Mouse (Mus musculus) lung, postnatal 36 days (tissue): ENCODE data around the gene Uhrf1.

Source experiments
- DNase-seq: peaks from one replicate; pipeline ENCODE4 v3.0.0; 2022; ENCODE audit warnings: mixed read lengths

Uhrf1 gene

DNA sequence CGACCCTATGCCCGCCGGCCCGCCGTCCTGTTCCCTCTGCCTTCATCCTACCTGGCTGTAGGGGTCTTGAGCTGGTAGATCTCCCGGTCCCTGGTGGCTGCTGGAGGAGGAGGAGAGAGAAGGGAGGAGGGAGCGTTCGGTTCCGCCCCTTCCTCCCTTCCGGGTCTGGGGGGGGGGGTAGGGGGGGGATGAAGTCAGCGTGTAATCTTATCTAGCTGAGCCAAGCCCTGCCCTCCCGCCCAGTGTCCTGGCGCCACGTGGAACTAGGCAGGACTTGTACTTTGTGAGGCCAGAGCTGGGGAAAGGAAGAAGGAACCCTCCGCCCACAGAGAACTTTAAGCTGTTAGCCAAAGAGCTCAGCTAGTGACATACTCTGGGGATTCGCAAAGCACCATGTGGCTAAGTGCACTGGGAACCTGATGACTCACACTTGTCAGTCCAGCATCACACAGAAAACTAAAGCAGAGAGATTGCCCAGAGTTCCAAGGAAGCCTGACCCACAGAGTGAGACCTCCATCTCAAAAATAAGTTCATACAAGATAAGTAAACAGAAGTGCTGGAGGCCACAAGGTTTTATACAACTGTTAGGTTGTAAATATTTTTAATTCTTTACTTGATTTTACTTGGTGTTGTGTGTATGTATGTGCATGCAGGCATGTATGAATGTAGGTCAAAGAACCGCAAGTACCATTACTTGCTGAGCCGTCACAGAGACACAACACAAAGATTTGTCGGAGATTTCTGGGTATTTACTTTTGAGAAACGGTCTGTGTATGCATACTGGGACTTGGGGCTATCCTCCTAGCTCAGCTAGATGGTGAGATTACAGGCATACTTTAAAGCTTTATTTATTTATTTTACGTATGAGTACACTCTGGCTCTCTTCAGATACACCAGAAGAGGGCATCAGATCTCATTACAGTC, 26.2 kb upstream of the Uhrf1 start, which contains the start of gene Ticam1:
Gene Ticam1, minus strand, starts transcription at position 144 of the 924 bp plus-strand sequence.
- peak; percentile 97 for DNase-seq

DNA sequence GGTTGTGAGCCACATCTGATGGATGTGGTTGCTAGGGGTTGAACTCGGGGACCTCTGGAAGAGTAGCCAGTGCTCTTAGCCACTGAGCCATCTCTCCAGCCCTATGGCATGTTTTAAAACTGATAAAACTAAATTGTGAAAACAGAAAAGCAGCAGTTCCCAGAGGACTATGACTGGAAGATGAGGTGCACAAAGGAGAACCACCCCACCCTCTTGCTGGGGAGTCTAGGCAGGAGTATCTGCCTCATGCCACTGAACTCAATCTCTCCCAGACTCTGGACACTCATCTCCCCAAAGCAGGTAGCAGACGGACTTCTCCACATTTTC, 25.6 kb upstream of the Uhrf1 start:
- DNase-seq, result no peak

DNA sequence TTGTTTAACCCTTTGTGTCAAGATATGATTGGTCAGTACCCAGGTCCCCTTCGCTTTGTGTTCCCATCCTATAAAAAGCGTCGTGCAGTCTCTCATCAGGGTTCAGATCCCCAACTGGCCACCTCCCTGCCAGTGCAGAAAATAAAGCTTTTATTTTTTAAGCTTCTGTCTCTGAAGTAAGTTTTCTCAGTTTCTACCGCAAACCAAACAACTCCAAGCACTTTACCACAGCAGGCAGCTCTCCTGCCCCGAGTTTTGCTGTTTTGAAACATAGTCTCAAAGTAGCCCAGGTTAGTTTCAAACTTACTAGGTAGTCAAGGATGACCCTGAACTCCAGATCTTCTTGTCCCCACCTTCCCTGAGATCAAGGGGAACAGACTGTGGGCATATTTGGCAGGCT, 24.8 kb upstream of the Uhrf1 start:
- DNase-seq, result no peak

DNA sequence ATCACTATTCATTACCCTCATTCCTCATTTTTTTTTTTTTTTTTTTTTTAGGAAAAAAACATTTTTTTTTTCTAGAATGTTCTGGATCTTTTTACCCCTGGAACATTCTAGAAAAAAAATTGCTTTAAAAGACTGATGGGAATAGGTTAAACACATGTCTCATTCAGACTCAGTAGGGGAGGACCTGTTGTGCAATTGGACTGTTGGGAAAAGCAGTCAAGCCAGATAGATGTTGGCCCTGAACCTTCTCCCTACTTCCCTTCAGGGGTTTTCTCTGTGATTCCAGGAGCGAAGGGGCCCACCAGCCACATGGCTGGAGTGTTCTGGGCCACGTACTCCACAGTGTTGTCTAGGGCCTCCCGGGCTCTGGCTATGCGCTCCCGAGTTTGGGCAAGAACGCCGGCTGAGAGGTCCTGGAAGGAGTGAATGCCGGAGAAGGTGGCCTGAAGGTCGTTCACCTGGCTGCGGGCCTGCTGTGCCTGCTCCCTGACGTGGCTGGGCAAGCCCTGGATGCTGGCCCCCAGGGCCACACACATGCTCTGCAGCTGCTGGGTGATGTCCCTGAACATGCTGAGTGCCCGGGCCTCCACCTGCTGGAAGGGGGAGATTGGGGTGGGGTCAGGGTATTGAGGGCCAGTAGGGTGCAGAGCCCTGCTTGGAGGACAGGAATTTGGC, 23.5 kb upstream of the Uhrf1 start:
- no peak for DNase-seq

DNA sequence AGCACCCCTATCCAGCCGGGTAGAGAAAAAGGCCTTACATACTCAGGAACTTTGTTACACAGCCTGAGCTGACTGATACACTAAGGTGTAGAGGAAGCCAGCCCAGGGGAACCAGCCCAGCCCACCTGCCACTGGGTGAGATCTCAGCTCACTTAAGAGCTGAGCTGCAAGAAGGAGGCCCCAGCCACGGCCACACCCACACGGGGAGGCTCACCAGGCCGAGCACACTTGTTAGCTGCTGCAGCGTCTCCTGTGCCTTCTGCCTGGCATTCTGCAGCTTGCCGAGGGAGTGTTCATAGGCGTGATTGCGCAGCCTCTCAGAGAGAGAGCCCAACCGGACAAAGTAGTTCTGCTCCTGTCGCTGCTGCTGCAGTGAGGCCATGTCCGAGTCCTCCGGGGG, 21.9 kb upstream of the Uhrf1 start:
- DNase-seq, result no peak

DNA sequence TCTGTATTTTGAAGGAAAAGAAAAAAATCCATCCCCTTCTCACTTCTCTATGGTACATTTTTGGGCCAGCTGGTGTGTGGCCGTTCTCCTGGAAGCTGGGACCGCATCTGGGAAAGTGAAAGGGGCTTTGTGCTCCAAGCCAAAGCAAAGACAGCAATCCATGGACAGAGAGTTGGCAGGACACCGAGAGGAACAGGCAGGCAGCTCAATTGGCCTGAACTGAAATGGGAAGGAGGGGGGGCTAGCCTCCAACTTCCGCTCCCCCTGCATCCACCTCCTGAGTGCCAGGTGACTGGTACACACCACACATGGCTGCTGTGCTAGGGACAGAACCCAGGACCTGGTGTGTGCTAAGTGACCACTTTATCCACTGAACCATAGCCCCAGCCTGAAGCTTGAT, 20.3 kb upstream of the Uhrf1 start:
- DNase-seq, result no peak

DNA sequence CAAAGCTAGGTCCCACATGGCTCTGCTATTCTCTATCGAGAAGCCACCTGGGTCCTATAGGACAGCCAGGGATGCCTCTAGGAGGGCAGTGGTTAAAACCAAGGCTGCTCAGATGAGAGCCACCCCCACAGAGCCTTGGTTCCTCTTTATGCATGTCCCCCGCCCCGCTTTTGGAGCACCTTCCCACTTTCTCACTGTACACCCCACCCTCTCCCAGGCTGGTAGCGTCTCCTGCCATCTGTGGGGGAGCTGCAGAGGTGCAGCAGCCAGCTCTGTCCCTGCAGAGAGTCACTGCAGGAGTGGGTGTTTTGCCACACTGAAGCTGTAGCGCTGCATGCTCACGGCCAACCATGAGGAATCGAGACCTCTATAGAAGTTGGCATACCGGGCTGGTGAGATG, 19.8 kb upstream of the Uhrf1 start:
- peak; percentile 40 for DNase-seq

DNA sequence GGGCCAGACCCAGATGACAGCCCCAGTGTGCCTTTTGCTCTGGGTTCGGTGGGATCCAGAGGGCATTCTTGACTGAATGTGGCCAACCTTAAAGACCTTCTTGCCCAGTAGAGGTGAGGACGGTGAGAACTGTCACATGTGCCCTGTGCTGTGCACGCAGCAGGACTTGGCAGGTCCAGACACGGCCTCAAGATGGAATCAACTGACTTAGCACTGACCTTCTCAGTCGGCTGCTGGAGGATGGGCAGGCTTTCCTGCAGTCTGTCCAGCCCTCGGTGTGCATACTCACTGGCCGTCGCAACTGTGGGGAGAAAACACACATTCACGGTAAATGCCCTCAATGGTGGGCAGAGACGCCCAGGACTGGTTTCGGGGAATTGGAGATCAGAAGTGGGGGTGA, 17.1 kb upstream of the Uhrf1 start:
- DNase-seq, result no peak

DNA sequence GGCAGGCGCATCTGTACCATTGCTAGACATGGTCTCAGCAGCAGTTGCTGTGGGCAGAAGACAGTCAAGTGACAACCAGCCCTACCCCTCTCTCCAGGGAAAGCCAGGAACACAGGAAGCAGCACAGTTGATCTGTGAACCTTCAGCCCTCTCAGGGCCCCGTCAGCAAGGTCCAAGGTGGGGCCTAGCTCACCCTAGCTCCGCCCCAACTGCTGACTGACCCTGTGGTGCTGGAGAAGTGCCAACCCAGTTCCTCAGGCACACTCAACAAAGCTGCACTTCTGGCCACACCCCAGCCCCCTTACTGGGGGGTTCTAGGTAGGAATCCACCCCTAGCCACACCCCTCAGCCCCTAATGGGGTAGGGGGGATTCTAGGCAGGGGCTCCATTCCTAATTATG, 15.3 kb upstream of the Uhrf1 start:
- DNase-seq, result peak; percentile 67

DNA sequence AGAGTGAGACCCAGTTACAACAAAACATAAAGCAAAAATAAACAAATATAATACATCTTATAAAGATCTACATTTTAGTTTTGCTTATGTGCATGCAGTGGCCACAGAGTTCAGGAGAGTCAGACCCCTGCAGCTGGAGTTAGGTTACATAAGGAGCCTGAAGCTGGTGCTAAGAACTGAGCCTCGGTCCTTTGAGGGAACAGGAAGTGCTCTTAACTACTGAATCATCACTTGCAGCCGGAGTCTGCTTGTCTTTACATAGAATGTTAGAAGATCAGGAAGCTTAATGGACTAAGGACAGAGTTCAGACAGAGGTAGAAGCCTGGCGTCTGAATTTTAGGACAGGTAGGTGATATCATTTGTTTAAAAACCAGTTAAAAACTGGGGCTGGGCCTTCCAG, 14.3 kb upstream of the Uhrf1 start:
- DNase-seq, result no peak

DNA sequence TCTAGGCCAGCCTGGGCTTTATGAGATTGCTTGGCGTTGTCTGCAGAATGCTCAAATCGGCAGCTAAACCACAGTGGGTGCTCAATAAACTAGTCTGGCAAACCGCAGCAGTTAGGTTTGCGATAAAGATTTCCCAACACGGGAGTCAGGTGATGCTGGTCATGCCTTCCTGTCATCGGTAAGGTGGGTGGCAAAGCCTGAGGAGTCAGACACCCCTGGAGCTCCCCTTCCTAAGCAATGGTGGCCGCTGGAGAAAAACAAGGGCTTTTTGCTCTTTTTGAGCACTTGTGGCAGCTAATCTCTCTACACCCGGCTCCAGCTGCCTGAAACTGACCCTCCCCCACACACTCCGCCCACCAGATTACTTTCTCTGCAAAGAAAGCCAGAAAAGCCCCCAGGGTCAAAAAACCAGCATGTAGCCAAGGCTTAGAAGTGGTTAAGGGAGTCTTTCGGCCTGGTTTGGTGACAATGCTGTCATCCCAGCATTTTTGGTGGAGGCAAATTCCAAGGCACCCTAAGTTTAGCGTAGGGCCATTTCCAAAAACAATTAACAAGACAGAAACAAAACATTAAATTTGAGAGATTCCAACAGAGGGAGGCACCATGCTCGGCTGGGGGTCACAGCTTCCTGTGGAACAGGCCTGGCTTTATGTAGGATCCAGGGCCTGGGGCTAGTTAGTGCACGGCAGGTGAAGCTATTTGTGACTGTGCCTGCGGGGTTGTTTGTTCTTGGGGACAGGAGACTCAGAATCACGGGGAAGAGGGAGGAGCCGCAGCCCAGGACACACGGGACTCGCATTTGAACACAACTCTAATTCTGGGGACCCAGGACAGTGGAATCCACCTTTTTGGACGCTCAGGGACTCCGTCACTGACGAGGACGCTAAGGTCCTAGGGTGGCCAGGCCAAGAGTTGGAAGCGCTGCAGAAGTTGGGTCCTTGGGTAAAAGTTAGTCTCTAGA, 13.5 kb upstream of the Uhrf1 start:
- peak; percentile 78 for DNase-seq

DNA sequence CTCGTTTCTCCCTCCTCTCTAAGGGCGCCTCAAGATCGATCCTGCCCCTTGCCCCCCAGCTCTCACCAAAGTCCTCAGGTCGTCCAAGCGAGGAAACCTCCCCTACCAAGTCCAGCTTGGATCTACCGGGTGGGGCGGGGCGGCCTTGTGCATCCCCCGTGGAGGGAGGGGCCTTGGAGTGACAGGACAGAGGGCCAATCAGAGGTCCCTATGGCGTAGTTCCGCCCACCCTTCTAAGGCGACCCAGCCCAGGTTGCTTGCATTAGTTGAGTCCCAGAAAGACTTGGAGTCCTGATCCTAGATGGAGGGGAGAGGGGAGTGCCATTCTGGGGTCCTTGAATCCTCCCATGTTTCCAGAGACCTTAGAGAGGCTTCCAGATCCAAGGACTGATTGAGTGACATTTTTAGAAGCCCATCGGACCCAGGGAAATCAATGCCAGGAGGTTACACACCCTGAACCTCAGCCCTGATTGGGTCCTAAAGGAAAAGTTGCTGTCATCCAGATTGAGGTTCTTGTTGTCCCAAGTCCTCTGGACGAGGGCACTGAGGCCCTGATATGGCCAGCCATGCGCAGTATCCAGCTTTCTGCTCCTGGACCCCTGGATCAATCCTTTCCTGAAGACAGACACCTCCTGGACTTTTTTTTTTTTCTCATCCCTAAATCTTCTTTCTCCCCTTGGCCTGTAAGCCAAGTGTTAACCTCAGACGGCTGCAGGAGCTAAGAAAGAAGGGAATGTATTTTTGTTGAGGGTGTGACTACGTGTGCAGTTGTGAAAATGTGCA, 12.5 kb upstream of the Uhrf1 start:
- DNase-seq, result peak; percentile 98

DNA sequence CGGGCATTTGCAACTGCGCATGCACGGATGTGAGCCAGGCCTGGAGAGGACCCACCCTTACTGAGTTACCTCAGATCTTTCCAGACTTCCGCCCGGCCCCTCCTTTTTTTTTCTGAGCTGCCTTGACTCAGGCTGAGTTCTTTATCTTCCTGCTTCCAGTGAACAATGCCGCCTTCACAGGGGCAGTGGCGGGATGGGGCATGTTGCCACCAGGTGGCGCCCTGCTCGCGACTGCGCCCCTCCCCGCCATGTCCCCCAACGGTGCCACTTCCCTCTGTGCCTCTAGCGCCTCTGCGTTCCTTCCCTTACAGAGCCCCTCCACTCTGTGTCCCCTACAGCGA, 12.0 kb upstream of the Uhrf1 start:
- DNase-seq, result peak; percentile 96

DNA sequence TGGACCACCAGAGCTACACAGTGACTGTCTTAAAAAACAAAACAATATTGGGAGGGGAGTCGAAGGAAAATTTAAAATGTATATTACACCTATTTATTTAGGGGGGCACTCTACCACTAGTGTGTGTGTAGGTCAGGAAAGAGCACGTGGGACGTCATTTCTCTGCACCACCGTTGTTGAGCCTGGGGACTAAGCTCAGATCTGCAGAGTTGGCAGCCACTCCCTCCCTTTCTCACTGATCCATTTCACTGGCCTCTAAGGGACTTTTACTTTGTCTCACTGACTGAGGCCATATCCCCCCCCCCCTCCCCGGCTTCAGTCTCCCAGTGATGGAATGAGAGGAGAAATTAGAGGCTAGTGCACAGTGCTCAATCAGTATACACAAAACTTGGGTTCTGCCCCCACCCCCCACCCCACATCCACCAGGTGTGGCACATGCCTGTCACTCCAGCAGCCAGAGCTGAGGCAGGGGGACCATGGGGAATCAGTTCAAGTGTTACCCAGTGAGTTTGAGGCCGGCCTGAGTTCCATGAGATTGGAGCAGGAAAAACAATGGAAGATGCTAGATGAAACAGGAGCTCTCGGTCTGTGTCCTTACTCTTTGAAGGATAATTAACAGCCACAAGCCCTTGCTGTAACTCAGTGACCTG, 11.2 kb upstream of the Uhrf1 start:
- DNase-seq, result no peak

DNA sequence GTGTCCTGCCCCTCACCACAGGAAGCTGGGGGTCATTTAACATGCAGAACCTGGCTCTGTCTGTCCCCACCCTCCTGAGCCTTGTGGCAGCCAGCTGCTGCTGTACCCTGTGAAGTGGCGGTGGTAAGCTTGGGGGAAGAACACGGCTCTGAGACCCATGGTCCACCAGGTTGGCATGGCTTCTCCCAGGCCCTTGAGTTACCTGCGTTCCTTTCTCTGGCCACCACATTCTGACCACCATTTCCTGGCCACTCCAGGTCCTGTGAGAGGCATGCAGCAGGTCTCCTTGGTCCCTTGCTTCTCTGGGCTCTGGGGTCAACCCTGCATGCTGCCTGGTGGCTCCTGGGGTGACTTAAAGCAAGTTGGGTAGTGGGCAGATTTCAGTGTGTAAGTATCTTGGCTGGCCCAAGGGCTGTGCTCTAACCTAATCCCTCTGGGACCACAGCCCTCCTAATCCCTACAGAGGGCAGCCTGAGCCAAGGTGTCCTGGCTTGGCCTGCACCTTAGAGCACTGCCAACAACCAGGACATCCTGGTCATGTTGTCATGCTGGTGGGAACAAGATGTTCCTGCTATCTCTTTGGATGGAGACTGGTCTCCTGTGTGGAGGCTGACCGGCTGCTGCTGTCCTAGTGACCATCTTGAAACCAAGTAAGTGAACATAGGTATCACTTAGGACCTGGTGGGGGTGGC, 10.4 kb upstream of the Uhrf1 start, which contains the start of gene Plin3:
Gene Plin3, minus strand, starts transcription at position 343 of the 692 bp plus-strand sequence.
- no peak for DNase-seq

DNA sequence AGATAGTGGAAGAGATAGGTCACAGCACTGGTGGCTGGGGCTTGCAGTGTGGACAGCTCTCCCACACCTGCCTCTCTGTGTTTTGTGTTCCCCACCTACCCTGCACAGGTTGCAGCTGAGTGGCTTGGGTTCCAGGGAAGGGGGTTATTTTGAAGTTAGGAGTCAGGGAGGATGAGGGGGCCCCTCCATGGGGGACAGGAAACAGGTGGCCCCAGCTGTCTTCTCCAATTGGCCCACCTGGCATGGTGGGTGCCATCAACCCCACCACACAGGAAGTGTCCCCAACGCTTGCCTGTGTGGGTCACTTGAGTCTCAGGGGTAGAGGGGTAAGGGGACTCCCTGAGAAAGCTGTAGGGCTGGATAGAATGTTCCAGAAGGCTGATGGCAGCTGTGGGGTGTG, 9.8 kb upstream of the Uhrf1 start:
- no peak for DNase-seq

DNA sequence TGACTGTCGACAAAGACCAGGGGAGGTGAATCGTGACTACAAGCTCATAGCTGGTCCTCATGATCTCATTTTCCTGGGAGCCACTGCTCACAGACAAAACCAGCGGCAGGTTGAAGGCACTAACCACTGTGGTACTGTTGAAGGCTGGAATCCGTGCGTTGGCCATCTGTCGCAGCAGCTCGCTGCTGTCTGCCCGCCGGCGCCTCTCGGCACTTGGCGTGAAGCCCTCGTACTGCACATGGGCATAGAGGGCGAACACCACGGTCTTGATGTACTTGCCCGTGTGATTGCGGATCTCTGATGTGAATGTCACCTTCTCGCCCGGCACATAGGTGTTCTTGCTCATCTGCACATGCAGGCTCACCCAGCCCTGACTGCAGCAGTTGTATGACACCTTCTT, 8.9 kb upstream of the Uhrf1 start:
- no peak for DNase-seq

DNA sequence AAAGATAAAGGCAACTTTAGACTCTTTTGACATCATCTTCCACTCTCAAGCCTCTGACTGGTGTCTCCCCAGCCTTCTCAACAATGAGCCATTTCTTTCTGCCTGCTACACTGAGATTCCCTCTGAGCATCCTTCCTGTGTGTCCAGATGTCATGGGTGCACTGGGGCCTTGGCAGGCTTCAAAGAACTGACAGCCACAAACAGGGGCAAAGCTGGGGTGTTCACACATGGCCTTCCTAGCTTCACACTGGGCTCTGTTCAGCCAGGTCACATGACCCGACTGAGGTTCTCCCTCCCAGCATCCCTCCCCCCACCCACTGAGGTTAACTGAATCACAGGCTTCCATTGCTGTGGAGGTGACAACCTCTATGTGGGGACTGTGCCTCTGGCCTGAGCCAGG, 6.9 kb upstream of the Uhrf1 start:
- no peak for DNase-seq

DNA sequence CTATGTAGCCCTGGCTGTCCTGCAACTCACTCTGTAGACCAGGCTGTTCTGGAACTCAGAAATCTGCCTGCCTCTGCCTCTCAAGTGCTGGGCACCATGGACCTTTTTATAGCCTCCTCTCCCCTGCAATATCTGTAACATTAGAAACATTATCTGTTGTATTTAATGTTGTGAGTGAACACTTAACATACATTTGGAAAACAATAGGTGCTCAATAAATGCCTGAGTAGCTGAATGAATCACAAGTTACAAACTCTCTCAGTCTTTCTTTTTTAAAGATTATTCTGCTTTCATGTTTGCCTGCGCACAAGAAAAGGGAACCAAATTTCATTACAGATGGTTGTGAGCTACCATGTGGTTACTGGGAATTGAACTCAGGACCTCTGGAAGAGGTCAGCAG, 4.9 kb upstream of the Uhrf1 start:
- no peak for DNase-seq

DNA sequence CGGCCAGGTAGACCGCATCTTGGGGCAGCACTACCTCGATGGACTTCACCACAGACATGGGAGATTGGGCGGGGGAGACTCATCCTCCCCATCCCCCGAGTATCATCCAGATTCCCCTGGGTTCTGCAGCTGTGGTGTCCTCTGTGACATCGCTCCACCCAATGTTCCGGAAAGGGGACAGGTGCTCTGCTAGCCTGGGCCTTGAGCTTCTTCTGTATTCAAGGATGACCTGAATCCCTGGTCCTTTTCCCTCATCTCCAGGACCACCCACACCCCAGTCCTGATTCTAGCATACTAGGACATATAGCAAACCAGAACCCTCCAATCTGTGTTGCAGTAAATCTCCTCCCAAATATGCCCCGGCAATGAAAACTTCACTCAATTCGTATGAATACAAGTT, 2.9 kb upstream of the Uhrf1 start, which contains the start of gene Arrdc5:
Gene Arrdc5, minus strand, starts transcription at position 101 of the 400 bp plus-strand sequence.
- no peak for DNase-seq

DNA sequence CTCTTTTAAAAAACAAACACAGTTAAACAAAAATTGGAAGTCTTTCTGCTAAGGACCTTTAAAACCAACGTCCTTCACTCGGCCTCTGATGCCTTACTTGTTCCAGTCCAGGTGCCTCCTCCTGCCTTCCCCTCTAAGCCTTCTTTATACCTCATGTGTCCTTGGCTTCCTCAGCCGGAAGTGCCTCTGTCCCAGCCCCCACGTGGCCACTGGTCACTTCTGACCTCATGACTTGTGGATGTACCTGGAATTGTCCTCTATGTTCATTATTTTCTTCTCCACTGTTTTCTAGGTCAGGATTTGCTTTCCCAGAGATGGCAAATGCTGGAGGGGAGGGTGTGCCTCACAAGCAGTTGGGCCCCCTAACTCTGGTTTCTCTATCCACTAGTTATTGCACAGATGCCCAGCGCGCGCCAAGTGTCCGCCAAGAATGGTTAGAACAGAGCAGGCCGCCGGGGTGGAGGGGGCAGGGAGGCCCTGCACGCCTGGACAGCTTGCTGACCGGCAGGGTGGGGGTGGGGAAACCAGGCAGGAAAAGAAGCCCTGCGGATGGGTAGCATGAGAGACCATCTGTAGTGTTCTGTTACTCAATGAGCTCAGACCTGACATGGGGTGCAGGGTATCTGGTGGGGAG, 641 bp upstream of the Uhrf1 start:
- no peak for DNase-seq
